16 mouse cellular contexts compared by ENCODE assay signal in the genomic region with DNA sequence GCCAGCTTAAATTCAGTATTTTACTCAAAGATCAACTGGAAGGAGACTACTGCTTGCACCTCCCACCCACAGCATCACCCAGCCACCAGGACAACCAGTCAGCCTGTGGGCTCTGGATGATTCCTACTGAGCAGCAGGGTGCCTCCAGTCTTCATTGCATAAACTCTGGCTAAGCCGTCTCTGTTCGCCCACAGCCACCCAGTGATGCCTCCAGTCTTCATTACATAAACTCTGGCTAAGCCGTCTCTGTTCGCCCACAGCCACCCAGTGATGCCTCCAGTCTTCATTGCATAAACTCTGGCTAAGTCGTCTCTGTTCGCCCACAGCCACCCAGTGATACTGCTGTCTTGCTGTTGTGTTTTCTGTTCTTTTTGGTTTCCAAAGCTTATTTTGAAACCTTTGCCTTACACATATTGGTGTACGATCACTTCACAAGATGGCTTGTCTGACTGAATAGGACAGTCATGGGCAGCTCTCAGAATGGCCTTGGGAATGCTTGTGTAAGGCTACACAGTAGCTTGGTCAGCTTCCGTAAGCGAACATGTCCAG.
DNase-seq lines count a peak whose midpoint lies in the region; ATAC-seq lines count a peak whose summit lies in the region.
"Had no signal": no experiment of that assay in that cellular context is flagged by ENCODE, and none has a peak within 500 bp of the region (broad histone marks: within the 10 kb centered on the region; RNA-seq: fewer than 3 reads in every experiment).

No protein-coding gene starts in this region.

- ATAC-seq in frontal cortex, adult (ENCODE audit: low TSS enrichment) = peak; percentile 97
- no peak for ATAC-seq in megakaryocyte, adult 5-6 weeks (ENCODE audit: poor library complexity, severe bottlenecking)
- ATAC-seq: forebrain, embryonic 14.5 days; intestine, postnatal 0 days; liver, postnatal 0 days had no signal

- intact Hi-C loops in left cerebral cortex, postnatal 14 days (cut with DNase I) = no loop called here

- DNase-seq in frontal cortex, postnatal 25 days (ENCODE audit: low spot score in 2 of 2) = no peak
- peak; percentile 52 for DNase-seq in left cerebral cortex, adult 11 months (ENCODE audit: low spot score)
- no peak for DNase-seq in left cerebral cortex, postnatal 14 days (ENCODE audit: low spot score in 2 of 2)
- DNase-seq in 416B (ENCODE audit: low read depth) = peak; percentile 8
- DNase-seq in layer of hippocampus, adult 9-11 months = peak; percentile 67
- no peak for DNase-seq in cerebellum, postnatal 25 days
- DNase-seq: cerebellum, postnatal 14 days; gastrocnemius, postnatal 10 days; liver, postnatal 0 days; lung, postnatal 14 days; retina, postnatal 1 day; thymus, postnatal 36 days had no signal

Comparison
In these comparisons a context has a peak if more than half of its experiments do, and no peak if none do; other contexts are left out.
1. DNase-seq: peak in left cerebral cortex, adult 11 months (single experiment), 416B (single experiment) and layer of hippocampus, adult 9-11 months (single experiment); none in frontal cortex, postnatal 25 days (0 of 2), left cerebral cortex, postnatal 14 days (0 of 2) and cerebellum, postnatal 25 days (0 of 2).